Mouse (Mus musculus) heart, embryonic 14.5 days (tissue): Measurements from ENCODE around the gene Gars. TPM values are rescaled to one million over a fixed set of nuclear protein-coding genes. Genes with fewer than 3 reads are reported as not detected.

Source experiments
- ATAC-seq: fragments of 200-750 bp; cut with Nextera tagmentation; 2 replicates; pipeline ENCODE4 v1.8.0; 2017; ENCODE audit warnings: low read depth, moderate TSS enrichment; ENCODE audit not compliant: insufficient number of reproducible peaks, insufficient read depth, low FRiP score
- H3K27ac ChIP-seq, 2 experiments: fragments of 200-500 bp in 1 of 2; fragments of 300-500 bp in 1 of 2; sonication (generic) in 1 of 2; replicated peaks in 1 of 2; 2 replicates each; pipeline ENCODE4 v1.5.1; 2012 to 2014; ENCODE audit warnings: low read depth in 2 of 2, low read length in 2 of 2, control low read depth in 1 of 2, mild to moderate bottlenecking in 1 of 2, mixed read lengths in 1 of 2; ENCODE audit not compliant: control insufficient read depth in 1 of 2, insufficient read depth in 1 of 2
- H3K27me3 ChIP-seq: fragments of 300-500 bp; sonication (generic); 2 replicates; pipeline ENCODE4 v1.6.1; 2014; ENCODE audit warnings: mild to moderate bottlenecking, low read length, control low read depth; ENCODE audit not compliant: control insufficient read depth, insufficient read depth
- H3K36me3 ChIP-seq: fragments of 300-500 bp; sonication (generic); 2 replicates; pipeline ENCODE4 v1.6.1; 2014; ENCODE audit warnings: mild to moderate bottlenecking, control low read depth, low read length, mixed read lengths; ENCODE audit not compliant: control insufficient read depth, insufficient read depth
- H3K4me1 ChIP-seq, 2 experiments: fragments of 200-500 bp in 1 of 2; fragments of 300-500 bp in 1 of 2; sonication (generic) in 1 of 2; 2 replicates each; pipeline ENCODE4 v1.6.1; 2012 to 2014; ENCODE audit warnings: low read length in 2 of 2, control low read depth in 1 of 2, mixed read lengths in 1 of 2; ENCODE audit not compliant: control insufficient read depth in 2 of 2, insufficient read depth in 2 of 2
- H3K4me2 ChIP-seq: fragments of 300-500 bp; sonication (generic); 2 replicates; pipeline ENCODE4 v1.6.1; 2014; ENCODE audit warnings: mild to moderate bottlenecking, low read length
- H3K4me3 ChIP-seq, 2 experiments: fragments of 200-500 bp in 1 of 2; fragments of 300-500 bp in 1 of 2; sonication (generic) in 1 of 2; 2 replicates each; pipeline ENCODE4 v1.5.1; 2012 to 2014; ENCODE audit warnings: low read length in 2 of 2, mild to moderate bottlenecking in 2 of 2, control low read depth in 1 of 2, low read depth in 1 of 2, moderate library complexity in 1 of 2; ENCODE audit not compliant: control insufficient read depth in 1 of 2, insufficient read depth in 1 of 2
- H3K9ac ChIP-seq: fragments of 300-500 bp; sonication (generic); 2 replicates; pipeline ENCODE4 v1.6.1; 2014; ENCODE audit warnings: mild to moderate bottlenecking, low read length
- H3K9me3 ChIP-seq: fragments of 300-500 bp; sonication (generic); 2 replicates; pipeline ENCODE4 v1.6.1; 2016; ENCODE audit warnings: low read length, control low read depth; ENCODE audit not compliant: control insufficient read depth
- WGBS: fragments of 180-500 bp; shearing (Covaris S2); extraction: QIAGEN DNeasy Blood & Tissue Kit; methylation state at CpG from one replicate; pipeline ENCODE4 v1.1.7; 2014; 5-methylcytosine and 5-hydroxymethylcytosine counted together
- polyA plus RNA-seq: library from polyadenylated mRNA; unstranded; fragments of >200 nt; fragmentation: Nextera tagmentation; extraction: Ambion mirVana; gene quantifications from 2 replicates; pipeline ENCODE4 v1.2.1, GENCODE M21; 2014

Gene Gars
- polyA plus RNA-seq, 1 experiment from 2014 or later: 149 TPM

DNA sequence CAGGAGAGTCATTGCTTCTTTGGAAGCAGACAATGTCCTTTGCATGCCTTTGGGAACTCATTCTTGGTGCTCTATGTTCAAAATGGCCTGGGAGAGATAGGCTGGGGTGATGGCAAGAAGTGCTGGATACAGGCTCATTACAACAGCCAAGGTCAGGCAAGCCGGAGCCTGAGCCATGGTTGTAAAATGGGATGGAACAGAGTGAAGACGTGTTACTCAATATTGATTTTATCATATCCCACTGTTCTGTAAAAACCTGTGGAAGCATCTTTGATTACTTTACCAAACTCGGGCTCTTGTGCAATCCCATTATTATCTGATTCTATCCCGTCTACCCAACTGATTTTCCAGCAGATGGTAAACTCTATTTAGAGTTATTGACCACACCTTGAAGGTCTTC is 36.5 kb upstream of the Gars start:
- Histone ChIP-seq H3K4me1 (no peaks in the 10 kb centered on the region), H3K27ac (no peak overlapping the region), H3K9ac (no peak overlapping the region), H3K4me3 (no peak overlapping the region), H3K36me3 (no peaks in the 10 kb centered on the region), H3K9me3 (no peaks in the 10 kb centered on the region), H3K4me2 (no peak overlapping the region), H3K27me3 (no peaks in the 10 kb centered on the region)
- no peak for ATAC-seq
- 77% methylated on average over 4 of the region's 4 CpGs for WGBS

GRCm38 (mm10) chr6:55002438-55002837 is 35.4 kb upstream of the Gars start:
- Histone ChIP-seq H3K4me2 (no peak overlapping the region), H3K9ac (no peak overlapping the region), H3K4me1 (no peaks in the 10 kb centered on the region), H3K36me3 (no peaks in the 10 kb centered on the region), H3K4me3 (no peak overlapping the region), H3K27me3 (no peaks in the 10 kb centered on the region), H3K27ac (no peak overlapping the region), H3K9me3 (no peaks in the 10 kb centered on the region)
- no peak for ATAC-seq
- 68% methylated on average over 4 of the region's 4 CpGs for WGBS

GRCm38 (mm10) chr6:55003559-55003958 is 34.2 kb upstream of the Gars start:
- H3K9ac ChIP-seq: no peak overlapping the region
- ATAC-seq: no peak
- H3K4me2 ChIP-seq: no peak overlapping the region
- H3K27ac ChIP-seq: no peak overlapping the region
- 50% methylated on average over 4 of the region's 4 CpGs for WGBS
- H3K4me3 ChIP-seq: no peak overlapping the region
- no peaks in the 10 kb centered on the region for H3K36me3 ChIP-seq
- no peaks in the 10 kb centered on the region for H3K9me3 ChIP-seq
- no peaks in the 10 kb centered on the region for H3K27me3 ChIP-seq
- H3K4me1 ChIP-seq: no peaks in the 10 kb centered on the region

DNA sequence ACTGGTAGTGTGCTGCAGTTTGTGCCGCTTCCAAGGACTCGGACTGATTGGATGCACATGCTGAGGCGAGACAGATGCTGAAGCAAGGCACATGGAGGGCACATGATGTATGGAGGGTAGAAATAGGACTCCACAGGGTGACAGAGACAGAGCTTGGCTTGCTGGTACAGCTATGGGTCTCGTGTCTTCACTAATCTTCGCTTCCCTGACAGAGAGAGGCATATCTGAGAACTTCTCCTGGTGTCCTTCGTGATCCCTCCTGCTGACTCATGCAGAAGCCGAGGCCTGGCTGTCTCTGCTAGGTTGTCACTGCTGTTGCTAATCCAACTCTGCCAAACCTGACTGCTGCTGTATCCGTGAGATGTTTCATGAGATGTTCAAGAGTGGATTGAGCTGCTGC is 29.4 kb upstream of the Gars start:
- ATAC-seq: no peak
- 81% methylated on average over 8 of the region's 8 CpGs for whole genome bisulfite sequencing

GRCm38 (mm10) chr6:55009391-55010230 is 28.2 kb upstream of the Gars start:
- 22% methylated on average over 16 of the region's 16 CpGs for WGBS
- Histone ChIP-seq H3K9ac (peak overlapping the region; percentile 54; the same call in 1 of the 2 replicates), H3K27ac (peak overlapping the region; percentile 41 to 55; a peak in 2 of 4 replicates), H3K4me1 (0 out of 4 replicates have a peak, but pooled peaks cover 0 to 6% of the 10 kb centered on the region in 2 experiments), H3K36me3 (no peaks in the 10 kb centered on the region), H3K4me3 (no peak overlapping the region), H3K4me2 (peak overlapping the region; percentile 56), H3K9me3 (peaks cover 3% of the 10 kb centered on the region; the same call in 1 of the 2 replicates), H3K27me3 (no peaks in the 10 kb centered on the region; the same call in 1 of the 2 replicates)
- no peak for ATAC-seq

More for the DNA sequence above, 29.4 kb upstream of the Gars start:
- Histone ChIP-seq H3K9ac (no peak overlapping the region), H3K4me2 (no peak overlapping the region), H3K4me3 (no peak overlapping the region), H3K9me3 (no peaks in the 10 kb centered on the region), H3K27ac (no peak overlapping the region), H3K27me3 (no peaks in the 10 kb centered on the region; the same call in 1 of the 2 replicates), H3K36me3 (no peaks in the 10 kb centered on the region), H3K4me1 (0 out of 4 replicates have a peak, but pooled peaks cover 0 to 6% of the 10 kb centered on the region in 2 experiments)

GRCm38 (mm10) chr6:55010330-55011091 is 27.3 kb upstream of the Gars start:
- Histone ChIP-seq H3K36me3 (no peaks in the 10 kb centered on the region), H3K27me3 (no peaks in the 10 kb centered on the region; the same call in 1 of the 2 replicates), H3K27ac (no peak overlapping the region), H3K9me3 (peaks cover 4% of the 10 kb centered on the region; the same call in 1 of the 2 replicates), H3K4me2 (no peak overlapping the region), H3K9ac (no peak overlapping the region), H3K4me3 (no peak overlapping the region), H3K4me1 (0 out of 4 replicates have a peak, but pooled peaks cover 0 to 6% of the 10 kb centered on the region in 2 experiments)
- WGBS: 59% methylated on average over 4 of the region's 4 CpGs
- no peak for ATAC-seq

DNA sequence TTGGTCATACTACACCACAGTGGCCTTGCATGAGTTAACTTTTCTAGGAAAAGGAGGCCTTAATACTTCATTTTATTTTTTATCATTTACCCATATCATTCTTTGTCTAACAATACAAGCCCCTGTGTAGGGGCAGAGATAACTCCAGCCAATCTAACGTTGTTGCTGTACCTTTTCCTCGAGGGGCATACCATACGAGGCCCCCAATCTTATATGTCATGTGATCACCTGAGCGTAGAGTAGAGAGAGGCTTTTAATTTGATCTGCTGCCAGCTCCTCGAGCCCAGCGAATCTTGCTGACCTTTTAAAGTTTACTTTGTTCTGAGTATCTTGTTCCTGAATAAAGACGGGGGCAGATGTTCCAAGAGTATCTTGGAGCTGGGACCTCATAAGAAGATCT is 25.3 kb upstream of the Gars start:
- no peak overlapping the region for H3K4me2 ChIP-seq
- H3K9ac ChIP-seq: no peak overlapping the region
- no peaks in the 10 kb centered on the region for H3K36me3 ChIP-seq
- H3K4me3 ChIP-seq: no peak overlapping the region
- H3K9me3 ChIP-seq: peaks cover 4% of the 10 kb centered on the region; the same call in 1 of the 2 replicates
- WGBS: 66% methylated on average over 7 of the region's 7 CpGs
- H3K4me1 ChIP-seq: peaks cover 5 to 17% of the 10 kb centered on the region in 2 experiments; a peak in 3 of 4 replicates
- no peaks in the 10 kb centered on the region; the same call in 1 of the 2 replicates for H3K27me3 ChIP-seq
- no peak for ATAC-seq
- no peak overlapping the region for H3K27ac ChIP-seq
